Mouse (Mus musculus): ENCODE measurements around the gene Gpc6. TPM values are rescaled to one million over a fixed set of nuclear protein-coding genes. Genes with fewer than 3 reads are reported as not detected.

Gene Gpc6
- total RNA-seq, 2 experiments from 2014 or later, result 35.6 to 41.2 TPM

DNA sequence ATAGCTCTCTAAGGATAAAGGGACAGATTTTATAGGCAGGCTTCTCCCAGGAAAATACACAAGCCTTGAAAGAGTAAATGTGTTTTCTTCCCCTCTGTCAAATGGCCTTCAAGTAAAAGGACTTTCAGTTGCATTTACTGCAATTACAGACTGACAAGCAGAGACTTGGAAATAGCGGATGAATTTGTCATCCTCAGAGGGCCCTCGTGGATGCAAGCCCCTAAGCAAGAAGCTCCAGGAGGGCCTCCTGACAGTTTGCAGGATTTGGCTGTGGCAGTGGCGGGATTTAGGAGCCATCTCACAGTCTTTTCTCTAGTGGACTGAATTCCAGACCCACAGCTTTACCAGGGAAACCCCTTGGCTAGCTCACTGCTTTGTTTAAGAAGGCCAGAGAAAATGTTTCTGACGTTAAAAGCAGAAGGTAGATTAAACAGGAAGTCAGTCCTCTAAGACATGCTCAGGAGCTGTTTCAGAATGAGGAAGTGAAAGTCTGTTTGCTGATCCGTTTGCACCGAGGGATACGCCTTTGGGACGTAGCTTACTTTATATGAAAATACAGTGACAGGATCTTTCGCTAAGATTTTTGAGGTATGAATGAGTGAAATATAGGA is 700.1 kb downstream of the Gpc6 start:
- no peak for DNase-seq

DNA sequence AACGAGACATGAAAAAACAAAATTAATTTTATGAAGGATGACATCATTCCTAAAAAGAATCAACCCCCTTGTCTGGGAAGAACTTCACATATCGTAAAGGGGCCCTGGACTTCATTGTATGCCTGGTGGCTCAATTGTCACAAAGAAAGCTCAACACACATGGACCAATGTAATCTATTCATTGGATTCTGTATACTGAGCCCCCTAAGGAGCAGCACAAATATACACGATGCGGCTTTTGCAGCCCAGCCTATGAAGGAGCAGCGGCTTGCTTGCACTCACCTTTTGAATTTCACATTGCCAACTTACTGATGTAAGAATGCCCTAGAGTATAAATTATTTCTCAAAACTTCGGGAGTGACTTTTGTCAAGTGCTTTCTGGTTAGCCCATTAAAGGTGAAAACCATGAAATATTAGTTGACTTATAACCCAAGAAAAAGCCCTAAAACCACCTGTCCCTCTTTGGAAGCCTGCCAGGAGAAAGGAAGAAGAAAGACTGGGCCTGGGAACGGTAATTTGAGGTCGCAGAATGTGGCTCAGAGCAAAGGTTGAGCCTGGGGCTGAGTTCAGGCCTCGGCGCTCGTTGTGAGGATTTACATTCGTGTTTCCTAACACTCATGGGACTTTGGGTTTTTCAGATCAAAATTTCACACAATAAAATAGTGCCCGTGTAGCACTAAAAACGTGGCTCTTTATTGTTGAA is 709.3 kb downstream of the Gpc6 start:
- no peak for DNase-seq

DNA sequence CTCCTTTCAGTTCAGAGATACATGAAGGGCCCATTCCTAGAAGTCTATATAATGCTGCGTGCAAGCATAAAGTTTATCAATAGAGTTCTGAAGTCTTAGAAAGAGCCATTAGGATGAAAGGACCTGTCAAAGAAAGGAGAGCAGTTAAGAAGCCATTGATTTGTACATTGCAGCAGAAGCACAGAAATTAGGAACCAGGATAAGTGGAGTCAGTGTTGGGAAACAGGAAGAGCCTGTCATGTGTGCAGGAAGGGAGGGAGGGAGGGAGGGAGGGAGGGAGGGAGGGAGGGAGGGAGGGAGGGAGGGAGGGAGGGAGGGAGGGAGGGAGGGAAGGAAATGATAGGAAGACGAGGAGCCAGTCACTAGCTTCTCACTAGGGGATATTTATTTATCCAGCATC is 716.7 kb downstream of the Gpc6 start:
- no peak for DNase-seq

DNA sequence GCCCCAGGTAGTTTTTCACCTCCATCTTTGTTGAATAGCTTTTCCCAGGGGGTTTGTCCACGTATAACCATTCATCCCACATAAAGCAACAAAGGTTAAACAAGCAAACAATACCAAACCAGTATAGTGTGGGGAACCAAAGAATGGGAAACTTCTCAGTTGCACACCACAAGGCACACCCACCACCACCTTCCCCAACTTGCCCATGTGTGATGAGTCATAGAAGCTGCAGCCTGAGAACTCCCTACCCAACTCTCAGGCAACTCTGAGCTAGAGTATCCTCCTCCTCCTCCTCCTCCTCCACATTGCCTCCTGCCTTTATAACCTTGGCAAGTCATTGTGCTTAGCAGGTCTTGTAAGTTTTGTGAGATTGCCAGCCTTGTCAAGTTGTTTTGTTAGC is 718.0 kb downstream of the Gpc6 start:
- no peak for DNase-seq

DNA sequence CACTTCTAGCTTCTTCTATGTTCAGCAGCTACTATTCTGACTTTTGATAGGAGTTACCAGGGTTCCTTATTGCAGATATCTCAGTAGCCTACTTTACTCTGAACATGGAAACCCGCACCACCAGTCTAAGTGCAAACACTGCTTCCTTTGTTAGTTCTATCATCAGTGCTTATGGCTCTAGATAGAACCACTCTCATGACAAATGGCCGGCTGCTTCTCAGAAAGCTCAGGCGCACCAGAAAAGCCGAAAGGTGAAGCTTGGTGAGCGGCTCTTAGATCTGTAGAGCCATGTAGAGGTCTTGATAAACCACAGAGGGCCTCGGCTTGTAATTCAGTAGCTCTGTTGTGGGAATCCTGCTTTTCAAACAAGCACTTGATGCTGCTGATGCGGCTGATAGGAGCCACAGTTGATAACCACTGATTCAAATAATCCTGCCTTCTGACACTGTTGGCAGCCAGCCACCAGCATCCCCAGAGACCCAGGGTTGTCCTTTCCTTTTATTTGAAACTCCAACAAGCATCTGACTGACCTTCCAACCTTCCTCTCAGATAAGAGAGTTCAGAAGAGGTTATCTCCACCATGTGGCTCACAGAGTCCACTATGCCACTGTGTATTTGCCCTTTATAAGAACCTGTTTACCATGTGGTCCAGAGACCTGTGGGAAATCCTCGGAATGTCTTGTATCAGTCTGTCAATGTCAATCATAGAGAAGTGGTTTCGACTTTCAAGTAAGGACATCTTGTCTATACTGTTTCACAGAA is 723.3 kb downstream of the Gpc6 start:
- DNase-seq, result peak; percentile 41

DNA sequence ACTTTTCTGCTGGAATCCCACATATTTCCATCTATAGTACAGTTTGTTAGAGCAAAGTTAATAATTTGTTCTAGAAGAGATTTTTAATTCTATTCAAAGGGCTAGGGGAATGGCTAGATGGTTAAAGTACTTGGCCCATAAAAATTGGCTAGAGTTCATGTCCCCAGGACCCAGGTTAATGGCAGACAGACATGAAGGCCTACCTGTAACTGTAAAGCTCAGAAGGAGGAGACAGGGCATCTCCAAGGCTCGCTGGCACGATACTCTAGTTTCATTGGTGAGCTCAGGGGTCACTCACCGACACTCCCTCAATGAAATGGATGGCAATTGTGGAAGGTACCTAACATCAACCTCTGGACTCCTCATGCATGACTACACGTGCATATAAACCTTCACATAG is 725.0 kb downstream of the Gpc6 start:
- DNase-seq, result no peak

DNA sequence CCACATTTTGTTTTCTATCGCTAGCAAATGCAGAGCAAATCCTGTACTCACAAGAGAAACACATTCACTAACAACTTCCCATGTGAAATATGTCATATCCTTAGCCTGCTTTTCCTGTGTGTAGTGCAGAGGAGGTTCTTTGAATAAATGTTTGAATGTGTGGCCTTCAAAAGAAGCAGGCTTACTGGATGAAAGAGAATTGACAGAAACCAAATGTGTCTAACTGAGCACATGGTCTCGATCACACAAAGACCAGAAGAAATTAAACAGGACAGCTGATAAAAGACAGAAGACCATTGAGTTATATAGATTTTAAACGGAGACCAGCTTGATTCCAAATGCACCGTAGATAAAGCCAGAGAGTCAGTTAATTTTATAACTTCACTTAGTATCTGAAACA is 726.2 kb downstream of the Gpc6 start:
- DNase-seq, result no peak

DNA sequence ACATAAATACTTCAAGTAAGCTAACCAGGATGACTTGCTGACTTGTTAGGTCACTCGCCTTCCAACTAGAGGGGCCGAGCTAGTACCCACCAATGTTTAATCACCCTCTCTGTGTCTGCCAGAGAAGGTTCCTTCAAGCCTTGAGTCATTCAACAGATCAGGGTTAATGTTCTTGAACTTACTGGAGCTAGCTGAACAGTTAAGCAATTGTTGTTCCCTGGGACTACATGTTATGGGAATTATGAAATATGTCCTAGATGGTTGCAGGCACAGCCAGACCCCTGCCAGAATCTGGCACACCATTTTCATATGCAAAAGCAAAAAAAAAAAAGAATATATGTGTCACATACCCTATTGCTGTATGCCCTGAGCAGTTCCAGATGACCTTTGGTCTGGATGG is 726.8 kb downstream of the Gpc6 start:
- DNase-seq, result no peak

DNA sequence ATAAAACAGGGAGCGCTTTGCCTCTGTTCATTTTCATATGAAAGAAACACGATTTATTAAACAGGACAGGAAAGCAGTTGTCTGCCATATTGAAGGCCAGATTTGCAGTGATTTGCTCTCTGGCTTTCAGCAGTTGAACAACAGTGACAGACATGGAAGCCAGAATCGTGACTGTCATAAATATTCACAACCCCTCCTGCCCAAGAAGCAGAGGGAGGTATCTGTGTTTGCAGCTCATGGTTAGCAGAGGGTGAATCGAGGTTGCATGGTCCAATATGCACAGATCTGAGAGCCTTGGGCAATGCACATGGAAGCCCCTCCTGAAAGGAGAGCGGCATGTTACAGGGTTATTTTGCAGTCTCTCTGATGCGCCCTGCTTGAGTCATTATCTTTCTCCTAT is 730.3 kb downstream of the Gpc6 start:
- no peak for DNase-seq

DNA sequence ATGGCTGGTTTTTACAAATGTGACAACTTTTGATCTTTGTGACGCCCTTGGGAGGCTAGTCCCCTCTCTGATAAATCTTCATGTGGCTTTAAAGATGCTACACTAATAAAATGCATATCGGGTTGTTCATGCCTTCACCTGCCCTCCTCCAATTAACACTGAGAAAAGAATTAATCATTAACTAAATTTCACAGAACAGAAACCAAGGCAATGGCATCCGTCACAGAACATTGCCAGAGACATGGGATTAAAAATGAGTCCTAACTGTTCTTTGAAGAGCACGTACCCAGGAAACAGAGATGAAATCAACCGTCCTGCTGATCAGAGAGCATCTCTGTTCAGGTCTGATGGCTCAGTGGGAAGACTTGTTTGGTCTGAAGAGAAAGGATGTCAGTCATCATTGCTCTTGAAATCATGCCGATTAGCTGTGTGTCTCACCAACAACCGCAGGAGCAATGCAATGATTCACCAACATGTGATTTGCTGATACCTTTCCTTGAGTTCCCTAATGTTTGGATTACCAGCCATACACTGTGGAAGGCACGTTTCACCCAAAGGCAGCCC is 734.2 kb downstream of the Gpc6 start:
- no peak for DNase-seq

DNA sequence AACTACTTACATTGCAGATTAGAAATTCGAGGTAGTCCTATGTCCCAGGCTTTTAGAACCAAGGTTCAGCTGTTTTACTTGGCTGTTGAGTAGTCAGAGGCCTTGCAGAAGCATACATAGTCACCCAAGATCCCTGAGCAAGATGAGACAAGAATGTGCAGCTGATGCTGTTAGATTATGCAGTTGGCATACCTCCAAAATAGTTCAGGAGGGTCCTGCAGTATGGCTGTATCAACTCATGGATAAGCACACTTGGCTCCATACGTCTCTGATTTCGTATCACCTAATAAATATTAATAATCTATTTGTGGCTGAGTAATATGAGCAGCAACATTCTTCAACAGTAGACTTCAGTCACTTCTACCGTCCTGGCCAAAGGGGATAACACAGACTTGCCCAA is 737.1 kb downstream of the Gpc6 start:
- DNase-seq, result no peak

DNA sequence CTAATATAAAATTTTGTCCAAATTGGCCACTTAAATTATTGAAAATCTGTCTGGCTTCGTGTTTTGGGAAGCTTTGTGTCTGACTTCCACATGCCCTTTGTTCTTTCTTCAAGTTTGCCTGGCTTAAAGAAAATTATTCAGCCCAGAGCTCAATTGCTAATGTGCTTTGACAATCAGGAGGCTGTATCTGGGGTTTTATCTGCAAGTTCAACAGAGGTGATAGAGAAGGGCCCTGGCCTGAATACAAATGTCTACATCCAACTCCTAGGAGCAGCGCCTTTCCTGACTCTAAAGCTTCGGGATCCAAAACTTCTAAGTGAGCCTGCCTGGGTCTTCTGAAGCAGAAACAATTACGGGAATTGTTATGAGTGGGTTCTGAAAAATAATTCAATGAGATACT is 739.7 kb downstream of the Gpc6 start:
- DNase-seq, result no peak

DNA sequence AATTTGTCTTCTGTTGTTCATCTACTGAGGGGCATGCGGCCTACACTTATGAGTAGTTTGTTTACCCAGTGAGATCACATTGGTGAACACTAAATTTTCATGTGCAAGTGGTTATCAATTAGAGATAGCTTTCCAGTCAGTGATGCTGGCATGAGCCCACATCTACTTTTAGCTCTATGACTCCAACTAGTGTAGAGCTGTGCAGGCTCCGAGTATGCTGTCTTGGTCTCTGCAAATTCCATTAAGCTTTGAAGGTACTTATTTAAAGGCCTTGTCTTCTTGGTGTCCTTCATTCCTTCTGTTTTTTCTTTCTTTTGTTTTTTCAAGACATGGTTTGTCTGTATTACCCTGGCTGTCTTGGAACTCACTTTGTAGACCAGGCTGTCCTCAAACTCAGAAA is 741.0 kb downstream of the Gpc6 start:
- peak; percentile 20 for DNase-seq

DNA sequence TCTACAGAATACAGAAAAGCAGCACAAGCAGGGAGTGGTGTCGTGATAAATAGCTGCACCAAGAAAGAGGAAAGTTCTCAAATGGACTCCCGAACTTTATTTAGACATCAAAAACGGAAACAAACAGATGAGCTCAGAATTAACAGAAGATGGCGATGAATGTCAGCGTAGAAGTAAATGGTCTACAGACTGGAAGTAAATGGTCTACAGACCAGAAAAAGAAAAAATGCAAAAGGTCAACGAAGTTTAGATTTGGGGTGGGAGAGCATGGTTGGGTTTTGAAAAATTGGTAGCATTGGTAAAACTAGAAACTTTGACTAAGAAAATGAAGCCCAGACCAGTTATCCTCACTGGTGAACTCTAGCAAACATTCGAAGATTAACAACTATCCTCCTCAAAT is 748.4 kb downstream of the Gpc6 start:
- no peak for DNase-seq

DNA sequence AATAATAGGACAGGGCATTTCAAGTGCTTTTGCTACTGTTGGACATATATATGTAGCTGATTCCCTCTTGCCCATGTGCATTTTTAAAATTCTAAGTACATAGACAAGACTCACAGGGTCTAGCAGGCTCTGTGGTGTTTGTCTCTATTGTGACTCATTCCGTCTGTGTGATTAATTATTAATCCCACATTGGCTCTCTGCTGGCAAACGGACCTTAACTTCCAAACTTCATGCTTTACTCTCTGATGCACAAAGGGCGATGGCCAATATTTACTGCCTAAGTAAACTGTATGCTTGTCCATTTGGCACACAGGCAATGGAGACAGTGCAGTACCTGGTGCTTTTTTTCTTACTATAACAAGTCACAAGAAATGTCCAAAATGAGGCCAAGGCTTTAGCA is 749.4 kb downstream of the Gpc6 start:
- no peak for DNase-seq

DNA sequence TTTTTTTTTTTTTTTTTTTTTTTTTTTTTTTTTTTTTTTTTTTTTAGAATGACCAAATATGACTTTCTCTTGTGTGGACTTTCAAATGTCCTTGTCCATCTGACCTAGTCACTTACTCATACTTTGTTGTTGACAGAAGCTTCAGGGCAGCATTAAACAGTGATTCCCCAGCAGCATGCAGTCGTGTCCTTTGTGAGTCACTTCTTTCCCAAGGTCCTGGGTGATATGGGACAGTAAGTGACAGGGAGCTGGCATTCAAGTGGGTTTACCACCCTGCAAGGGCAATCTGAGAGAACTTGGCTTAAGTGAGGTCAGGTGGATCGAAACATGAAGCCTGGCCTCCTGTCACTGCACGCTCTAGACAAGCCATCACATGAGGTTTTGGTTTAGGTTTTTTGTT is 754.8 kb downstream of the Gpc6 start:
- peak; percentile 26 for DNase-seq

DNA sequence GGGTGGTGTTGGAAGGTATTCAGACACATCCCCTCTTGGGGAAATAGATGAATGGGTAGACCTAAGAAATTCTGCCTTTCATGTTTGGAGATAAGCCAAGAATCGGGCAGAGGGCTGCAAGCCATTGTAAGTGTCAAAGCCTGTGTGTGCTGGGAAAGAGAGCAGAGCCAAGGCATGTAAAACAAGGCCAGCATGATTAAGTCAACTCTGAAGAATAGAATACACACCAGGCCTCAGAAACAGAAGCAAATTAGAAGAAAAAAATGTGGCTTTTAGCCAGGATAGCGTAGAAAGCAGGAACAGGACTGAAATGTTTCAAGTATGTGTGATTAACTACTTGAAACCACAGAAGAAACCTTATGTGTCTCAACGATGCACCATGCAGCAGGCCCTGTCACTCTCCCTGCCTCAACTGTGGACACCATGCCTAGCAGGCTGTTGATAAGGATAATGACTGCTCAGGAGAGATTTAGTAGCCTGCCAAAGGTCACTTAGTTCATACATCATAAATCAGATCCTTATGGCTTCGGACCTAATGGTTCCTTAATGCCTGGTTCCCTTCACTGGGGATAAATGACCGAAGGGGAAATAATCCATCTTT is 756.3 kb downstream of the Gpc6 start:
- peak; percentile 15 for DNase-seq

DNA sequence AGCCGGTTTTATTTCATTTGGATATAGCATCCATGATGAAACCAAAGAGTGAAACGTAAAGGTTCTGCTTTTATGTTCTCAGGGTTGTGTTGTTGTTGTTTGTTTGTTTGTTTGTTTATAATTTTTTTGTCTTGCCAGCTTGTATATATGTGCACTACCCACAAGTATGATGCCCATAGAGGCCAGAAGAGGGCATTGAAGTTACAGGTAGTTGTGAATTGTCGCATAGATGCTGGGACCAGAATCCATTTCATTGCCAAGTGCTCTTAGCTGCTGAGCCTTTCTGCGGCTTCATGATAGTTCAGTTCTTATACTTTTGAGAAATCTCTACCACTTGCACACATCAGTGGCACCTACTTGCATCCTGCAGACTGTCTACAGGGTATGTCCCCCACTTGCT is 758.0 kb downstream of the Gpc6 start:
- no peak for DNase-seq

DNA sequence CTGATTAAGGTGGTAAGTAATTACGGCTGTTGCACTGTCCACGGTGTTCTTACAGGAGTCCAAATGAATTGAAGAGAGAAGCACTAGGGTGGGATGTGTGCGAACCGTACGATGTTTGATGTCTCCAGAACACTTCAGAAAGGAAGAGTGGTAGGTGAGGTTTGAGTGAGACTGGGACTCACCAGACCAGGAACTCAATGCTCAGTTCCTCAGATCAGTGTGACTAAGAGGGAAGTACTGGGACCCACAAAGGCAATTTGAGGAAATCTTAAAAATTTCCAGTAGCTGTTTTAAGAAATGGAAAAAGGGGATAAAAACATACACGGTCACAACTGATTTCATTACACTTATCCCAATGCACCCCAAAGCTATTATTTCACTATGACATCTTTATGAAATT is 764.7 kb downstream of the Gpc6 start:
- no peak for DNase-seq

DNA sequence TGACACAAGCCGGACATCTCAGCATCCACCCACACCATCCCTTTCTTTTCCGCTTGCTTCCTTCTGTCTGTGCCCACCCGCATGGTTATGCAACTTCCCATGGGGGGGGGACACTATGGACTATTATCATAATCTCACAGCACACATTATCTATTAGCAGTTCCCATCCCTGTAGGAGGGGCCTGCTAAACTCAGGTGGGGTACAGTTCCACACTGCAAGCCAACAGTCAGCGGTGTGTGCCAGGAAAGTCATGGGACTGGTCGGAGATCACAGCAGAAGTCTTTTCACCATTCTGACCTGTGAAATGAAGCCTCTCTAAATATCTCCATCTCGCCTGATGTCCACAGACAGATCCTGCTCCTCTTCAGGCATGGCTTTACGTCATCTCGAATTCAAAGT is 770.5 kb downstream of the Gpc6 start:
- DNase-seq, result no peak

DNA sequence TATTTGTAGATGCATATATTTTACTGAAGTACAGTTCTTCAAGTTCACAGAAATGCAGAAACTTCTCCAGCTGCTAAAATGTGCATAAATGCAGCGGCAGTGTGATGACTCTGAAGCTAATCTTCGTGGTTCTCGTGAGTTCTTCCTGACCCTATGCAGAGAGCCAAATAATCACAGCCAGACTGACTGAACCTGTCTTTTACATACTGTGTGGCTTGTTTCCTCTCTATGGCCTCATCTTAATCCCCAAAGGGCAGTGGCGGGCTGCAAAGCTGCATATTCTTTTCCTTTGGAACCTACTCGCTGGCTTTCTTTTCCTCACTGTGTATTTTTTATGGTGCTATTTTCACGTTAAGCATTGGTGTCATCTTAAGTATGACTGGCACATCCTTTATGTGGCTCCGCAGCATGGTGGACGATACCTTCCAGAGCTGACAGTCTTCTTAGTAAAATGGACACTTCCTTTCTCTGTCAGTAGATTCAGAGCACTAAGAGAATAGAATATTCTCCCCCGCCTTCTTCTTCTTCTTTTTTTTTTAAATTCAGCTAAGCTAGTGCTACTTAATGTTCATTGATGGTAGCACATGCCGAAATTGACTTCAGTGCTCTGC is 775.7 kb downstream of the Gpc6 start:
- DNase-seq, result no peak

DNA sequence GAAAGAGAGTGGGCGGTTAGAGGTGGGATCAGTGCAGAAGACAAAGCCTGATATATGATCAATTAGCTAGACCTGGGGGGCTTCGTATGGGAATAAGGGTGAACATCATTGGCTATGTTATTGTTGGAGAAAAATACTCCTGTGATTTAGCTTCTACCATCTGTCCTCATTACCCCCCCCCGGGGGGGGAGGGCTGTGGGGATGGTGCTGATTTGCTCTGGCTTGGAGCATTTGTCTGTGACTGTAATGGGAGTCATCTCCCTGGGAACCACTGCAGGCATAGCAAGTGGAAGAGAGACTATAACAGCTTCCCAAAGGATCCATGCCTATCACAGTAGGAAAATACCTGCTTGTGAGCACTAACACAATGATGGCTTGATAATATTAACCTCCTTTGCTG is 783.7 kb downstream of the Gpc6 start:
- DNase-seq, result no peak

DNA sequence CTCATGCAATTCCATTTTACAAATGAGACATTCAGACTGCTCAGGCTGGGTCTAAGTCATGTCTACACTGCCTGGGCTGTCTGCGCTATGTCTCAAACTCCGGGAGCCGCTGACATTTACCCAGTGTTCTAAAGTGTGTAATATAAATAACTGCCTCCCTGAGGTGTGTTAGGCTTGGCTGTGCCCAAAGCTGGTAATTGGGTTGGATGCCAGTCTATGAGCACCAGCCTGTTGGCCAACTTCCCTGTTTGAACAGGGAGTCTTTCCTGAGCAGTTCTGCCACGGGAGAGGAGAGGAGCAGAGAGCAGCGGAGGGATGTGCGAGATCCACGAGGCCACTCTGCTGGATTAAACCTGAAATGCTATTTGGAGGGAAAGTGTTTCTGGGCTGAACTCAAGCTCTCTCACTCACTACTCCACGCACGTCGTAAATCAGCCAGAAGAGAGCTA is 785.4 kb downstream of the Gpc6 start:
- DNase-seq, result peak; percentile 79
